In the genomic region with DNA sequence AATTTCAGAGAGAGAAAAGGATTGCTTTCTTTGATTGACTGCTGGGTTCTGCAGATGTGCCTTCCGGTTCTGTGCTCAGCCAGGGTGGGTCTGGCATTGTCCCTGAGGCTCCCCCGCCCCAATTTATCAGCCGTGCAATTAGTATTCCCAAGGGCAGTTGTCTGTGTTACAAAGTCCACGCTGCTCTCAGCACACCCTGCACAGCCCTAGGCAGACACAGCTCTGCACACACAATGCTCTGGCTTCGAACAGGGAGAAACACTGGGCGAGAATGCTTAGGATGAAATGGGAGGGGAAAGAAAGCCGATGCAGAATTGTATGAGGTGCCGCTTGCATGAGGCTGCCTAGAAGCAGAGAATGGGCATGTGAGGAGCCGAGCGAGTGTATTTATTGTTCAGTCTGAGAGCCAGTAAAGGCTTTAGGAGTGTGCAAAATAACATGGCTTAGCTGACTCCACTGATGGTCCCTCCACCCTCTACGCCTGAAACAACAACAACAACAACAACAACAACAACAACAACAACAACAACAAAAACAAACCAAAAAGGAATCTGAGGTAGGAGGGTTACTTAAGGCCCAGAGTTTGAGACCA, we compare ENCODE assay signal across 13 mouse cellular contexts. TPM values are rescaled to one million over a fixed set of nuclear protein-coding genes. Genes with fewer than 3 reads are reported as not detected.
DNase-seq lines count a peak whose midpoint lies in the region; ATAC-seq and TF ChIP-seq lines count a peak whose summit lies in the region.
"Had no signal": no experiment of that assay in that cellular context is flagged by ENCODE, and none has a peak within 500 bp of the region (broad histone marks: within the 10 kb centered on the region; RNA-seq: fewer than 3 reads in every experiment).

No protein-coding gene starts in this region.

- no peak for TF ChIP-seq POLR2A in lung, adult 2 months (IDR thresholded peaks at IDR 0.05; ENCODE audit: borderline replicate concordance, extremely low read depth, low read depth, low read length)

- H3K4me3 ChIP-seq in lung, embryonic 16.5 days (ENCODE audit: low read length): no peak overlapping the region
- no peak overlapping the region for H3K4me3 ChIP-seq in lung, adult 2 months (replicated peaks; ENCODE audit: extremely low read depth, low read depth, low read length)
- H3K4me3 ChIP-seq in forebrain, embryonic 12.5 days (replicated peaks): no peak overlapping the region
- H3K4me3 ChIP-seq in intestine, postnatal 0 days (ENCODE audit: low read depth, low read length): no peak overlapping the region

- H3K27ac ChIP-seq in lung, embryonic 16.5 days (ENCODE audit: low read length): no peak overlapping the region
- H3K27ac ChIP-seq in forebrain, embryonic 12.5 days: peak overlapping the region; percentile 98
- H3K27ac ChIP-seq in intestine, postnatal 0 days (ENCODE audit: low read depth, low read length): no peak overlapping the region

- peaks cover 5% of the 10 kb centered on the region for H3K4me1 ChIP-seq in lung, embryonic 16.5 days (replicated peaks; ENCODE audit: control insufficient read depth, insufficient read depth, low read length)
- peaks cover 2% of the 10 kb centered on the region; the same call in 1 of the 2 replicates for H3K4me1 ChIP-seq in lung, adult 2 months (ENCODE audit: control insufficient read depth, insufficient read depth, low read length)
- H3K4me1 ChIP-seq in forebrain, embryonic 12.5 days: peaks cover 48% of the 10 kb centered on the region
- no peaks in the 10 kb centered on the region for H3K4me1 ChIP-seq in intestine, postnatal 0 days (replicated peaks; ENCODE audit: control insufficient read depth, insufficient read depth, low read length)

- no peak for TF ChIP-seq CTCF in lung, adult 2 months (IDR thresholded peaks at IDR 0.05; ENCODE audit: insufficient read depth, low read length)
- TF ChIP-seq CTCF in intestine, postnatal 0 days (IDR thresholded peaks at IDR 0.05; ENCODE audit: low read depth): no peak

- no peak overlapping the region for H3K9ac ChIP-seq in lung, embryonic 16.5 days (ENCODE audit: low read length)
- H3K9ac ChIP-seq in forebrain, embryonic 12.5 days: peak overlapping the region; percentile 45
- H3K9ac ChIP-seq in intestine, postnatal 0 days (ENCODE audit: low read depth, low read length): no peak overlapping the region
- H3K9ac ChIP-seq: lung, embryonic 14.5 days had no signal

- DNase-seq in lung, adult 2 months: no peak
- peak; percentile 69 for DNase-seq in retina, postnatal 1 day
- no peak for DNase-seq in ovary, postnatal 36 days (ENCODE audit: low spot score)
- no peak for DNase-seq in testis, postnatal 14 days (ENCODE audit: low spot score)
- no peak for DNase-seq in layer of hippocampus, adult 9-10 months (ENCODE audit: low spot score)
- DNase-seq: cerebellum, adult 11 months; heart, postnatal 36 days; layer of hippocampus, postnatal 36 days; lung, embryonic 14.5 days had no signal

- no peaks in the 10 kb centered on the region for H3K36me3 ChIP-seq in lung, embryonic 16.5 days (ENCODE audit: control insufficient read depth, insufficient read depth, low read length)
- no peaks in the 10 kb centered on the region for H3K36me3 ChIP-seq in forebrain, embryonic 12.5 days (replicated peaks)
- H3K36me3 ChIP-seq in intestine, postnatal 0 days (ENCODE audit: control insufficient read depth, insufficient read depth): no peaks in the 10 kb centered on the region

- no peaks in the 10 kb centered on the region for H3K9me3 ChIP-seq in lung, embryonic 16.5 days (ENCODE audit: control insufficient read depth, low read length)
- H3K9me3 ChIP-seq in forebrain, embryonic 12.5 days: no peaks in the 10 kb centered on the region
- no peaks in the 10 kb centered on the region for H3K9me3 ChIP-seq in intestine, postnatal 0 days (ENCODE audit: control insufficient read depth)

- H3K4me2 ChIP-seq in lung, embryonic 16.5 days (ENCODE audit: low read depth, low read length): no peak overlapping the region
- peak overlapping the region; percentile 32 for H3K4me2 ChIP-seq in forebrain, embryonic 12.5 days
- H3K4me2 ChIP-seq in intestine, postnatal 0 days (replicated peaks; ENCODE audit: low read depth): no peak overlapping the region
- H3K4me2 ChIP-seq: lung, embryonic 14.5 days had no signal

- no peaks in the 10 kb centered on the region for H3K27me3 ChIP-seq in lung, embryonic 16.5 days (ENCODE audit: control insufficient read depth, insufficient read depth, low read depth, low read length)
- H3K27me3 ChIP-seq in forebrain, embryonic 12.5 days: no peaks in the 10 kb centered on the region
- H3K27me3 ChIP-seq in intestine, postnatal 0 days (replicated peaks; ENCODE audit: control insufficient read depth, insufficient read depth, low read length): no peaks in the 10 kb centered on the region

- ATAC-seq in lung, embryonic 16.5 days (ENCODE audit: low read depth): 0 out of 2 replicates have a peak, but pooled peaks have one; percentile 12
- ATAC-seq in forebrain, embryonic 12.5 days (ENCODE audit: low FRiP score): peak; percentile 92
- 0 out of 2 replicates have a peak, but pooled peaks have one; percentile 19 for ATAC-seq in intestine, postnatal 0 days
- ATAC-seq: CD4-positive, CD25-positive, alpha-beta regulatory T cell, adult 4 months had no signal

- WGBS in lung, embryonic 16.5 days: 71% methylated on average over 11 of the region's 11 CpGs
- WGBS in lung, adult 2 months: 73% methylated on average over 11 of the region's 11 CpGs
- WGBS in forebrain, embryonic 12.5 days: 12% methylated on average over 11 of the region's 11 CpGs
- WGBS in intestine, postnatal 0 days: 34% methylated on average over 11 of the region's 11 CpGs

RNA-seq across cellular contexts. Expression of a gene that starts 42.2 kb away (rescaled TPM):
- polyA plus RNA-seq in lung, embryonic 16.5 days (2015; fragmentation: Nextera tagmentation; extraction: Ambion mirVana): 10.5 and 11.1 TPM in 2 replicates
- polyA plus RNA-seq in lung, adult 2 months (2012; rRNA removed): 19.4 and 33.4 TPM in 2 replicates
- 55.8 and 59.7 TPM in 2 replicates for polyA plus RNA-seq in forebrain, embryonic 12.5 days (2016; fragmentation: Nextera tagmentation; extraction: Ambion mirVana)
- polyA plus RNA-seq in intestine, postnatal 0 days (2015; fragmentation: Nextera tagmentation; extraction: Ambion mirVana): 6.5 and 6.9 TPM in 2 replicates

Comparison
In these comparisons a context has a peak if more than half of its experiments do, and no peak if none do; other contexts are left out.
1. ATAC-seq: peak in every context shown above with its lines; median percentile 92 in forebrain, embryonic 12.5 days; 19 in intestine, postnatal 0 days; 12 in lung, embryonic 16.5 days.